Mouse (Mus musculus) myocyte (in vitro differentiated cells): Measurements from ENCODE around the gene Insr.

ENCODE experiments used
- CEBPB ChIP-seq: IDR thresholded peaks from 2 replicates; pipeline ENCODE4 v1.6.1; 2011; ENCODE audit warnings: mild to moderate bottlenecking, moderate library complexity; ENCODE audit not compliant: poor library complexity, insufficient read depth, severe bottlenecking
- E2F4 ChIP-seq: IDR thresholded peaks from one replicate; pipeline ENCODE4 v1.6.1; 2011; ENCODE audit warnings: mild to moderate bottlenecking, control low read depth, moderate library complexity; ENCODE audit not compliant: insufficient read depth
- MAX ChIP-seq: IDR thresholded peaks from one replicate; pipeline ENCODE4 v1.6.1; 2011; ENCODE audit warnings: low read depth, mild to moderate bottlenecking, control low read depth
- MYOD1 ChIP-seq, 3 experiments: IDR thresholded peaks; one replicate each; pipeline ENCODE4 v1.6.1; 2011; ENCODE audit warnings: control low read depth in 2 of 3, low read depth in 2 of 3, mild to moderate bottlenecking in 2 of 3, moderate library complexity in 1 of 3; ENCODE audit not compliant: insufficient read length in 2 of 3, control insufficient read depth in 1 of 3
- MYOG ChIP-seq, 3 experiments: IDR thresholded peaks; one replicate each; pipeline ENCODE4 v1.6.1; 2011; ENCODE audit warnings: control low read depth in 2 of 3, low read depth in 2 of 3, mild to moderate bottlenecking in 2 of 3; ENCODE audit not compliant: insufficient read length in 2 of 3, control insufficient read depth in 1 of 3, insufficient read depth in 1 of 3
- POLR2A ChIP-seq: IDR thresholded peaks from one replicate; pipeline ENCODE4 v1.6.1; 2011; ENCODE audit warnings: low read depth, mild to moderate bottlenecking, control low read depth, moderate library complexity; ENCODE audit not compliant: insufficient read length
- POLR2AphosphoS2 ChIP-seq: IDR thresholded peaks from one replicate; pipeline ENCODE4 v1.6.1; 2011; ENCODE audit warnings: low read depth, control low read depth; ENCODE audit not compliant: insufficient read length
- REST ChIP-seq: IDR thresholded peaks from one replicate; pipeline ENCODE4 v1.6.1; 2011; ENCODE audit warnings: mild to moderate bottlenecking, control low read depth, moderate library complexity; ENCODE audit not compliant: insufficient read depth, insufficient read length
- SRF ChIP-seq: IDR thresholded peaks from one replicate; pipeline ENCODE4 v1.6.1; 2011; ENCODE audit warnings: low read depth; ENCODE audit not compliant: control insufficient read depth, insufficient read length
- TCF12 ChIP-seq: IDR thresholded peaks from one replicate; pipeline ENCODE4 v1.6.1; 2011; ENCODE audit warnings: mild to moderate bottlenecking, control low read depth; ENCODE audit not compliant: poor library complexity, insufficient read depth, severe bottlenecking
- TCF3 ChIP-seq: IDR thresholded peaks from one replicate; pipeline ENCODE4 v1.6.1; 2011; ENCODE audit warnings: low read depth, control low read depth; ENCODE audit not compliant: insufficient read length
- USF1 ChIP-seq: IDR thresholded peaks from one replicate; pipeline ENCODE4 v1.6.1; 2011; ENCODE audit warnings: low read depth, mild to moderate bottlenecking, control low read depth, moderate library complexity

DNA sequence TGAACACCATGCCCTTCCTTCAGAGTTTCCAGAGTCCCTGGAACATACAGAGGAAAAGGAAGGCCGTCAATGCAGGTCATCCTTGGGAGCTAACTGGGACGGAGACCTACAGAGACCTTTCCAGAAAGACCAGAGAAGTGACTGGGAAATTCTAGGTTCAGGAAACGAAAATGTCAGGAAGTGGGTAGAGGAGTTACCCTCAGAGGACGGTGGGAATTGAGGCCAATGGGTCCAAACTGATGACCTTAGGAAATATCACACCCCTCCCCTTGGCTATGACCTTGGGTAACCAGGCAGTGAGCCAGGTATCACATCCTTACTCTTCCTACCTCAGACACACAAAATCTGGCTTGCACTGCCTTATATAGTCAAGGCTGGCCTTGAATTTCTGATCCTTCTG is 32.1 kb upstream of the Insr start:
- no peak for TF ChIP-seq POLR2A
- TF ChIP-seq E2F4 = no peak
- TF ChIP-seq MAX = no peak
- no peak for TF ChIP-seq MYOG (IDR thresholded peaks at IDR 0.05; ENCODE audit: control insufficient read depth in 1 of 3, insufficient read depth in 1 of 3, insufficient read length in 2 of 3, low read depth in 2 of 3)
- no peak for TF ChIP-seq TCF3
- TF ChIP-seq SRF = no peak
- no peak for TF ChIP-seq MYOD1 (IDR thresholded peaks at IDR 0.05; ENCODE audit: control insufficient read depth in 1 of 3, insufficient read length in 2 of 3, low read depth in 2 of 3)
- no peak for TF ChIP-seq REST
- TF ChIP-seq POLR2AphosphoS2 = no peak
- no peak for TF ChIP-seq USF1
- no peak for TF ChIP-seq TCF12
- TF ChIP-seq CEBPB = no peak
